Mouse (Mus musculus) spleen, adult 2 months (tissue): ENCODE results near the gene Pcnx.

Experiments
- CTCF ChIP-seq: fragments of 200-500 bp; IDR thresholded peaks from 2 replicates; pipeline ENCODE4 v1.5.1; 2011; ENCODE audit warnings: mild to moderate bottlenecking, inconsistent platforms; ENCODE audit not compliant: insufficient read depth, insufficient read length, insufficient replicate concordance; ENCODE audit errors: extremely low read depth
- POLR2A ChIP-seq: fragments of 200-500 bp; IDR thresholded peaks from 2 replicates; pipeline ENCODE4 v1.6.1; 2011; ENCODE audit warnings: low read depth, low read length, inconsistent platforms

DNA sequence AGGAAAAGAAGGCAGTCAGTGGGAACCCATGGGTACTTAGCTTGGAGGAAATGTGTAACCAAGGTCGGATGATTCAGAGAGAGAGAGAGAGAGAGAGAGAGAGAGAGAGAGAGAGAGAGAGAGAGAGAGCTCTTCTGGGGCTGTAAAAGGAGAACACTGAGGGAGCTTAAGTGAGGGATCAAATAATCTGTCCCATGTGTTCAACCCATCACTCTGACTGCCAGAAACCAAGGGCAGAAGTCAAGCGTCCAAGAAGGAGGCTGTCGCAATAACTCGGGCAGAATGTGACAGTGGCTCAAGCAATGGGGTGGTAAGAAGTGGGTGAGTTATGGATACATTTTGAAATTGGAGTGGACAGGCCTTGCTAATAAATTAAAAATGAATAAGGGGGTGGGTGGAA lies 37.6 kb upstream of the Pcnx start:
- no peak for TF ChIP-seq CTCF
- no peak for TF ChIP-seq POLR2A
